Mouse (Mus musculus): ENCODE measurements around the gene Pou3f1. TPM values are rescaled to one million over a fixed set of nuclear protein-coding genes. Genes with fewer than 3 reads are reported as not detected.

Gene Pou3f1
- polyA plus RNA-seq, 1 experiment from 2014 or later, result 0.13 TPM

GRCm38 (mm10) chr4:124708518-124709477, 52.2 kb downstream of the Pou3f1 start:
- peak overlapping the region; percentile 99 for H3K27ac ChIP-seq (ENCODE audit: low read length)
- H3K4me1 ChIP-seq (ENCODE audit: control insufficient read depth, insufficient read depth, low read length), result peaks cover 35% of the 10 kb centered on the region
- 0 out of 2 replicates have a peak, but pooled peaks cover 4% of the 10 kb centered on the region for H3K36me3 ChIP-seq (ENCODE audit: control insufficient read depth, insufficient read depth, low read length)
- peak overlapping the region; percentile 70 for H3K9ac ChIP-seq (ENCODE audit: low read length)
- H3K4me2 ChIP-seq (ENCODE audit: low read depth, low read length), result peak overlapping the region; percentile 74
- 1% methylated on average over 41 of the region's 41 CpGs for WGBS
- peak overlapping the region; percentile 45 for H3K4me3 ChIP-seq (replicated peaks; ENCODE audit: low read length)
- no peaks in the 10 kb centered on the region for H3K9me3 ChIP-seq (replicated peaks; ENCODE audit: control insufficient read depth, low read length)
- H3K27me3 ChIP-seq (ENCODE audit: control insufficient read depth, insufficient read depth, low read length), result no peaks in the 10 kb centered on the region
- ATAC-seq (ENCODE audit: insufficient read depth, low FRiP score), result peak; percentile 93

- Histone ChIP-seq H3K27me3 (ENCODE audit: control insufficient read depth, insufficient read depth, low read length) (no peaks in the 10 kb centered on the region), H3K4me2 (ENCODE audit: low read depth, low read length) (peak overlapping the region; percentile 74), H3K27ac (ENCODE audit: low read length) (peak overlapping the region; percentile 99), H3K36me3 (ENCODE audit: control insufficient read depth, insufficient read depth, low read length) (0 out of 2 replicates have a peak, but pooled peaks cover 4% of the 10 kb centered on the region), H3K9ac (ENCODE audit: low read length) (peak overlapping the region; percentile 70), H3K9me3 (replicated peaks; ENCODE audit: control insufficient read depth, low read length) (no peaks in the 10 kb centered on the region), H3K4me1 (ENCODE audit: control insufficient read depth, insufficient read depth, low read length) (peaks cover 23% of the 10 kb centered on the region), H3K4me3 (replicated peaks; ENCODE audit: low read length) (peak overlapping the region; percentile 45)
- no peak for ATAC-seq (ENCODE audit: insufficient read depth, low FRiP score)
- WGBS, result 2% methylated on average over 18 of the region's 18 CpGs
These were observed 53.4 kb downstream of the Pou3f1 start for GRCm38 (mm10) chr4:124709961-124710446.

Other genes with a start within 250 kb of the Pou3f1 start
- not detected in 2 replicates for gene 3100002H09Rik, start 46.0 kb upstream of the Pou3f1 start, polyA plus RNA-seq (2015; fragmentation: Nextera tagmentation; extraction: Ambion mirVana)
- gene Utp11, start 36.8 kb downstream of the Pou3f1 start, polyA plus RNA-seq (2015; fragmentation: Nextera tagmentation; extraction: Ambion mirVana), result 85.7 and 88.8 TPM in 2 replicates
- gene Fhl3, start 43.9 kb downstream of the Pou3f1 start, polyA plus RNA-seq (2015; fragmentation: Nextera tagmentation; extraction: Ambion mirVana), result 10.1 and 10.8 TPM in 2 replicates
- 114 and 118 TPM in 2 replicates for gene Sf3a3, start 58.0 kb downstream of the Pou3f1 start, polyA plus RNA-seq (2015; fragmentation: Nextera tagmentation; extraction: Ambion mirVana)
- 33.0 and 35.8 TPM in 2 replicates for gene Inpp5b, start 85.0 kb downstream of the Pou3f1 start, polyA plus RNA-seq (2015; fragmentation: Nextera tagmentation; extraction: Ambion mirVana)
- gene Mtf1, start 145.3 kb downstream of the Pou3f1 start, polyA plus RNA-seq (2015; fragmentation: Nextera tagmentation; extraction: Ambion mirVana), result 13.9 and 14.5 TPM in 2 replicates
- gene Yrdc, start 193.9 kb downstream of the Pou3f1 start, polyA plus RNA-seq (2015; fragmentation: Nextera tagmentation; extraction: Ambion mirVana), result 20.0 and 22.3 TPM in 2 replicates
- 40.9 and 47.4 TPM in 2 replicates for gene 1110065P20Rik, start 194.4 kb downstream of the Pou3f1 start, polyA plus RNA-seq (2015; fragmentation: Nextera tagmentation; extraction: Ambion mirVana)
- 0.41 and 0.59 TPM in 2 replicates for gene Maneal, start 205.4 kb downstream of the Pou3f1 start, polyA plus RNA-seq (2015; fragmentation: Nextera tagmentation; extraction: Ambion mirVana)
- 0.09 and 0.14 TPM in 2 replicates for gene Epha10, start 224.1 kb downstream of the Pou3f1 start, polyA plus RNA-seq (2015; fragmentation: Nextera tagmentation; extraction: Ambion mirVana)